Mouse (Mus musculus): ENCODE measurements around the gene Sik1.

DNA sequence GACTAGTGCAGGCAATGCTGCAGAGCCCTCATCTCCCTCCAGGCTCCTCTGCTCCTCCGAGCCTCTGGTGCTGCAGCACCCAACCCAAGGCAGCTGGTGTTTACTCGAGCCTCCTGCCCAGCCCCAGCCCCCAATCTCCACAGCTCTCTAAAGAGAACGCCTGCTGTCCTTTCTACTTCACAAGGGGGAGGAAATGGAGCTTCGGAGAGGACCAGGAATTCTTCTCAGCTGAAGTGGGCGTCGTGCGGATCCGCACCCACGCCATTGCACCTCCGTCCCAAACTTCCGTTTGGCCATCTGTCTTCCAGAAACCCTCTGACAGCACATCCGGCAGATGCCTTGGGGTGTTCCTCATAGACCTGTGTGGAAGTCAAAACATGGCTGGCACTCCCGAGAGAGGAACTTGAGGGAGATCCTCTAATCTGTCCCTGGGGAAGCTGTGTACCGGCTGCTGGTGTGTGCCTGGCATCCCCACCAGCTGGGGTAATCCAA, 22.1 kb upstream of the Sik1 start:
- no peak for TF ChIP-seq CTCF (IDR thresholded peaks at IDR 0.05; ENCODE audit: low read depth)
- TF ChIP-seq EP300 (IDR thresholded peaks at IDR 0.05; ENCODE audit: low read depth) = no peak
